Mouse (Mus musculus): ENCODE measurements at regions not wholly inside any gene's neighbourhood (a gene's known extent, or its start where the extent isn't known, plus 50 kb on each side); places are given as distances from the start of the nearest gene placed in this dataset.

- TF ChIP-seq POLR2A (IDR thresholded peaks at IDR 0.05; ENCODE audit: low read depth, low read length) (no peak), CTCF (IDR thresholded peaks at IDR 0.05; ENCODE audit: extremely low read depth, insufficient read length, insufficient replicate concordance, low read depth, low read length) (no peak)
These were observed 222.5 kb upstream of the Zmiz1 start for GRCm38 (mm10) chr14:25236421-25236973.

Measured in small intestine, adult 2 months (tissue).